Mouse (Mus musculus): ENCODE data around the gene Otoa.

- no peak for TF ChIP-seq CTCF (IDR thresholded peaks at IDR 0.05; ENCODE audit: borderline replicate concordance, control insufficient read depth, extremely low read depth, insufficient read depth, low read length, poor library complexity)
- no peak for TF ChIP-seq POLR2A (IDR thresholded peaks at IDR 0.05; ENCODE audit: control insufficient read depth, extremely low read depth, insufficient read depth, low read length, poor library complexity)
Measured at GRCm38 (mm10) chr7:121211804-121212203, 130.4 kb downstream of the Otoa start.
